Mouse (Mus musculus): ENCODE data around the gene Rbm47.

DNA sequence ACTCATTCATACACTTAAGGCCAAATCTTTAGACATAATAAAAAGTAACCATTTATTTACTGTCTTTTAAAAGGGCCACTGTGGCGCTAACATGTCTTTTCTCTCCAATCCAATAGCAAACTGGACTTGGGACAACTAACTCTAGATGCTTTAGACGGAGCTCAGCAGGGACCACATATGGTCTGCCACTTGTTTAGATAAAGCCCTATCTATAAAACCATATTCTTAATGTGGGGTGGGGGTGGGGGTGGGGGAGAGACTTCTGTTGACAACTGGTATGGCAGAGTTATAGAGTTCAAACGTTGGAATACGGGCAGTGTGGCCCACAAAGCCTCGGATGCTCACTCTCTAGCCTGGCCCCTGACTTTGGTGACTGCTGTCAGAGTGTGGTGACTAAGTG lies 141.2 kb downstream of the Rbm47 start:
- no peak for TF ChIP-seq CTCF (IDR thresholded peaks at IDR 0.05; ENCODE audit: low read depth, low read length)
- TF ChIP-seq POLR2A (IDR thresholded peaks at IDR 0.05; ENCODE audit: extremely low read depth, insufficient read depth, low read length): no peak
